Mouse (Mus musculus) frontal cortex, postnatal 10 days (tissue): ENCODE measurements around the gene Hpgd.
A peak's percentile ranks its signal among the peaks of the same experiment; 100 is the strongest.
"Not testable (repeated sequence)": the region's sequence is repeated elsewhere in the genome, so short reads cannot be mapped to it uniquely, and the experiment has no call there.

ENCODE experiments used
- DNase-seq, 2 experiments: peaks; one replicate each; pipeline ENCODE4 v3.0.0; 2022; ENCODE audit warnings: low spot score in 2 of 2, mixed read lengths in 1 of 2

Gene Hpgd

GRCm38 (mm10) chr8:56294373-56294877, at the start of gene Hpgd:
TSS of gene Hpgd (plus strand) at chr8:56294585.
- peak in 1 of 2 experiments; percentile 32 for DNase-seq

GRCm38 (mm10) chr8:56251728-56252127, 42.7 kb upstream of the Hpgd start:
- DNase-seq, result not testable (repeated sequence)

GRCm38 (mm10) chr8:56252314-56252713, 42.1 kb upstream of the Hpgd start:
- DNase-seq, result no peak

GRCm38 (mm10) chr8:56261190-56261589, 33.2 kb upstream of the Hpgd start:
- no peak for DNase-seq

GRCm38 (mm10) chr8:56269687-56270663, 24.4 kb upstream of the Hpgd start:
- no peak for DNase-seq

GRCm38 (mm10) chr8:56272934-56273333, 21.5 kb upstream of the Hpgd start:
- no peak for DNase-seq

GRCm38 (mm10) chr8:56275316-56275715, 19.1 kb upstream of the Hpgd start:
- no peak for DNase-seq

- no peak for DNase-seq
Observed at GRCm38 (mm10) chr8:56277810-56278528, 16.4 kb upstream of the Hpgd start.

GRCm38 (mm10) chr8:56278545-56279063, 15.8 kb upstream of the Hpgd start:
- no peak for DNase-seq

GRCm38 (mm10) chr8:56283936-56284335, 10.4 kb upstream of the Hpgd start:
- no peak for DNase-seq

GRCm38 (mm10) chr8:56284957-56285356, 9.4 kb upstream of the Hpgd start:
- no peak for DNase-seq

- DNase-seq, result no peak
Observed at GRCm38 (mm10) chr8:56286717-56287116, 7.7 kb upstream of the Hpgd start.

- no peak for DNase-seq
Observed at GRCm38 (mm10) chr8:56287370-56288072, 6.9 kb upstream of the Hpgd start.

- no peak for DNase-seq
Observed at GRCm38 (mm10) chr8:56292318-56292717, 2.1 kb upstream of the Hpgd start.

GRCm38 (mm10) chr8:56293480-56293879, 905 bp upstream of the Hpgd start:
- DNase-seq, result no peak

- no peak for DNase-seq
Observed at GRCm38 (mm10) chr8:56294886-56295555, 636 bp downstream of the Hpgd start.

GRCm38 (mm10) chr8:56299421-56299820, 5.0 kb downstream of the Hpgd start:
- no peak for DNase-seq

GRCm38 (mm10) chr8:56301303-56301702, 6.9 kb downstream of the Hpgd start:
- DNase-seq, result not testable (repeated sequence)

- no peak for DNase-seq
Observed at GRCm38 (mm10) chr8:56304595-56304994, 10.2 kb downstream of the Hpgd start.

GRCm38 (mm10) chr8:56313622-56314021, 19.2 kb downstream of the Hpgd start:
- no peak for DNase-seq

- DNase-seq, result no peak
Observed at GRCm38 (mm10) chr8:56315189-56315588, 20.8 kb downstream of the Hpgd start.
